Mouse (Mus musculus) kidney, adult 11 months (tissue): ENCODE data around the gene Capg.

Experiments used
- DNase-seq: peaks from one replicate; pipeline ENCODE4 v3.0.0; 2022

The Capg gene

GRCm38 (mm10) chr6:72544283-72544987, at the start of gene Capg:
Capg (plus strand) TSS chr6:72544391.
- DNase-seq, result peak; percentile 53

- no peak for DNase-seq
These were observed 45.2 kb upstream of the Capg start for GRCm38 (mm10) chr6:72498950-72499349.

- no peak for DNase-seq
These were observed 40.9 kb upstream of the Capg start for GRCm38 (mm10) chr6:72503309-72503708.

- peak; percentile 51 for DNase-seq
These were observed 40.3 kb upstream of the Capg start for GRCm38 (mm10) chr6:72503939-72504338.

GRCm38 (mm10) chr6:72506104-72506503, 38.1 kb upstream of the Capg start:
- DNase-seq, result peak; percentile 32

- DNase-seq, result no peak
These were observed 35.6 kb upstream of the Capg start for GRCm38 (mm10) chr6:72508596-72508995.

GRCm38 (mm10) chr6:72509872-72510435, 34.2 kb upstream of the Capg start:
- no peak for DNase-seq

GRCm38 (mm10) chr6:72510686-72511421, 33.3 kb upstream of the Capg start:
- DNase-seq, result peak; percentile 50

- peak; percentile 88 for DNase-seq
These were observed 31.7 kb upstream of the Capg start for GRCm38 (mm10) chr6:72512386-72513070.

- DNase-seq, result no peak
These were observed 31.1 kb upstream of the Capg start for GRCm38 (mm10) chr6:72513071-72513440.

GRCm38 (mm10) chr6:72515644-72516043, 28.5 kb upstream of the Capg start:
- DNase-seq, result no peak

GRCm38 (mm10) chr6:72518842-72519241, 25.3 kb upstream of the Capg start:
- DNase-seq, result no peak

GRCm38 (mm10) chr6:72519303-72519702, 24.9 kb upstream of the Capg start:
- DNase-seq, result no peak

- no peak for DNase-seq
These were observed 24.1 kb upstream of the Capg start for GRCm38 (mm10) chr6:72519892-72520663.

- no peak for DNase-seq
These were observed 23.3 kb upstream of the Capg start for GRCm38 (mm10) chr6:72520904-72521303.

GRCm38 (mm10) chr6:72521607-72522006, 22.6 kb upstream of the Capg start, which contains the start of gene Sh2d6:
Sh2d6 (minus strand) TSS chr6:72521707.
- no peak for DNase-seq

- DNase-seq, result no peak
These were observed 21.9 kb upstream of the Capg start for GRCm38 (mm10) chr6:72522288-72522687.

GRCm38 (mm10) chr6:72523222-72523621, 21.0 kb upstream of the Capg start:
- no peak for DNase-seq

- no peak for DNase-seq
These were observed 20.0 kb upstream of the Capg start for GRCm38 (mm10) chr6:72524160-72524559.

- no peak for DNase-seq
These were observed 17.1 kb upstream of the Capg start for GRCm38 (mm10) chr6:72527070-72527469.

- DNase-seq, result peak; percentile 53
These were observed 15.6 kb upstream of the Capg start for GRCm38 (mm10) chr6:72528410-72529151.

GRCm38 (mm10) chr6:72532580-72532979, 11.6 kb upstream of the Capg start:
- no peak for DNase-seq
